Mouse (Mus musculus) liver, embryonic 14.5 days (tissue): Measurements from ENCODE around the gene Spock1. TPM values are rescaled to one million over a fixed set of nuclear protein-coding genes. Genes with fewer than 3 reads are reported as not detected.

Experiments used
- ATAC-seq: fragments of 200-750 bp; cut with Nextera tagmentation; 2 replicates; pipeline ENCODE4 v1.8.0; 2017; ENCODE audit warnings: moderate number of reproducible peaks, mild to moderate bottlenecking, moderate library complexity; ENCODE audit not compliant: insufficient read depth
- DNase-seq, 3 experiments: peaks; one replicate each; pipeline ENCODE4 v3.0.0-alpha.2; 2012 to 2013; ENCODE audit warnings: low read depth in 3 of 3, low spot score in 3 of 3
- H3K27ac ChIP-seq: fragments of 300-500 bp; sonication (generic); 2 replicates; pipeline ENCODE4 v1.5.1; 2014; ENCODE audit warnings: moderate library complexity, mild to moderate bottlenecking, control low read depth, inconsistent platforms
- H3K27me3 ChIP-seq: fragments of 300-500 bp; sonication (generic); 2 replicates; pipeline ENCODE4 v1.6.1; 2014; ENCODE audit warnings: mild to moderate bottlenecking, low read length, moderate library complexity; ENCODE audit not compliant: control insufficient read depth, insufficient read depth
- H3K36me3 ChIP-seq: fragments of 300-500 bp; sonication (generic); replicated peaks from 2 replicates; pipeline ENCODE4 v1.6.1; 2014; ENCODE audit warnings: low read depth; ENCODE audit not compliant: control insufficient read depth, insufficient read depth
- H3K4me1 ChIP-seq, 2 experiments: fragments of 200-500 bp in 1 of 2; fragments of 300-500 bp in 1 of 2; sonication (generic) in 1 of 2; replicated peaks; 2 replicates each; pipeline ENCODE4 v1.6.1; 2012 to 2014; ENCODE audit warnings: antibody characterized with exemption in 1 of 2, inconsistent platforms in 1 of 2, low read length in 1 of 2; ENCODE audit not compliant: control insufficient read depth in 2 of 2, insufficient read depth in 2 of 2
- H3K4me2 ChIP-seq: fragments of 300-500 bp; sonication (generic); 2 replicates; pipeline ENCODE4 v1.6.1; 2014; ENCODE audit warnings: low read depth, mild to moderate bottlenecking, control low read depth, moderate library complexity
- H3K4me3 ChIP-seq, 2 experiments: fragments of 200-500 bp in 1 of 2; fragments of 300-500 bp in 1 of 2; sonication (generic) in 1 of 2; 2 replicates each; pipeline ENCODE4 v1.5.1; 2012 to 2014; ENCODE audit warnings: low read depth in 2 of 2, low read length in 2 of 2, mild to moderate bottlenecking in 2 of 2, control low read depth in 1 of 2, inconsistent platforms in 1 of 2, moderate library complexity in 1 of 2; ENCODE audit not compliant: insufficient read depth in 1 of 2
- H3K9ac ChIP-seq: fragments of 300-500 bp; sonication (generic); replicated peaks from 2 replicates; pipeline ENCODE4 v1.6.1; 2014; ENCODE audit warnings: mild to moderate bottlenecking, control low read depth, moderate library complexity
- H3K9me3 ChIP-seq: fragments of 300-500 bp; sonication (generic); 2 replicates; pipeline ENCODE4 v1.6.1; 2016; ENCODE audit warnings: low read length, mixed read lengths; ENCODE audit not compliant: control insufficient read depth
- CTCF ChIP-seq: IDR thresholded peaks from 2 replicates; pipeline ENCODE4 v1.5.1; 2016; ENCODE audit warnings: antibody characterized with exemption, low read depth, control low read depth
- EP300 ChIP-seq: IDR thresholded peaks from 2 replicates; pipeline ENCODE4 v1.6.1; 2016; ENCODE audit warnings: antibody characterized with exemption, low read depth
- WGBS: fragments of 180-500 bp; shearing (Covaris S2); extraction: QIAGEN DNeasy Blood & Tissue Kit; methylation state at CpG from one replicate; pipeline ENCODE4 v1.1.7; 2014; ENCODE audit not compliant: insufficient replicate concordance; 5-methylcytosine and 5-hydroxymethylcytosine counted together
- polyA plus RNA-seq, 2 experiments: library from polyadenylated mRNA; depleted of rRNA in 1 of 2; stranded (reverse) in 1 of 2; unstranded in 1 of 2; fragments of >200 nt; fragmentation: Nextera tagmentation in 1 of 2; extraction: Ambion mirVana in 1 of 2; gene quantifications; 2 replicates each; pipeline versions ENCODE4 v1.2.1 to v1.2.3; 2012 to 2014

The Spock1 gene
- polyA plus RNA-seq, 2 experiments = 0.06 TPM; not detected in 1

GRCm38 (mm10) chr13:57433848-57434247 lies 474.3 kb downstream of the Spock1 start:
- no peaks in the 10 kb centered on the region for H3K9me3 ChIP-seq
- no peak overlapping the region for H3K9ac ChIP-seq
- no peak for DNase-seq
- no peaks in the 10 kb centered on the region for H3K27me3 ChIP-seq
- WGBS = 75% methylated on average over 4 of the region's 4 CpGs
- H3K36me3 ChIP-seq = no peaks in the 10 kb centered on the region
- TF ChIP-seq EP300 (no peak), CTCF (no peak)
- no peak for ATAC-seq
- no peak overlapping the region for H3K4me3 ChIP-seq
- H3K27ac ChIP-seq = no peak overlapping the region
- H3K4me1 ChIP-seq = no peaks in the 10 kb centered on the region
- no peak overlapping the region for H3K4me2 ChIP-seq

DNA sequence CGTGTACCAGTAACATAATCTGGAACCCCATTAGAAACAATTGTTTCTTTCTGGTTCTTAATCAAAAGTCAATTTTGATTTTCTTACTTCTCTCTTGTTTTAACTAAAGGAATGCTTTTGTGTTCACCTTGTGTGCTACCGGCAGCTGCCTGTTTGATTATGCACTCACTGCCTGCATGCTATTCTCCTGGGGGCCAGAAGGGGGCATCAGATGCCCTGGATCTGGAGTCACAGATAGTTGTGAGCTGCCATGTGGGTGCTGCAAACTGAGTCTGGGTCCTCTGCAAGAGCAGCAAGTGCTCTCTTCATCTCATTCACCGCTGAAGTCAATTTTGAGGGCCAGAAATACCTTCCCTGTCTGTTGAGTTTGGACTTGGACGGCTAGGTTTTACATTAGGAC lies 476.3 kb downstream of the Spock1 start:
- TF ChIP-seq CTCF (peak; percentile 42), EP300 (no peak)
- H3K4me2 ChIP-seq = no peak overlapping the region
- DNase-seq (no peak), ATAC-seq (no peak)
- no peak overlapping the region for H3K27ac ChIP-seq
- H3K36me3 ChIP-seq = no peaks in the 10 kb centered on the region
- 72% methylated on average over 4 of the region's 4 CpGs for WGBS
- H3K4me1 ChIP-seq = no peaks in the 10 kb centered on the region
- no peak overlapping the region for H3K9ac ChIP-seq
- H3K4me3 ChIP-seq = no peak overlapping the region
- H3K9me3 ChIP-seq = no peaks in the 10 kb centered on the region
- H3K27me3 ChIP-seq = no peaks in the 10 kb centered on the region

- DNase-seq (no peak), ATAC-seq (no peak)
- Histone ChIP-seq H3K4me1 (no peaks in the 10 kb centered on the region), H3K36me3 (no peaks in the 10 kb centered on the region), H3K9me3 (no peaks in the 10 kb centered on the region), H3K4me3 (no peak overlapping the region), H3K27me3 (no peaks in the 10 kb centered on the region), H3K9ac (no peak overlapping the region), H3K4me2 (no peak overlapping the region), H3K27ac (no peak overlapping the region)
- WGBS = 61% methylated on average over 14 of the region's 14 CpGs
- no peak for TF ChIP-seq CTCF
- no peak for TF ChIP-seq EP300
Measured at GRCm38 (mm10) chr13:57428840-57429239, 479.3 kb downstream of the Spock1 start.

DNA sequence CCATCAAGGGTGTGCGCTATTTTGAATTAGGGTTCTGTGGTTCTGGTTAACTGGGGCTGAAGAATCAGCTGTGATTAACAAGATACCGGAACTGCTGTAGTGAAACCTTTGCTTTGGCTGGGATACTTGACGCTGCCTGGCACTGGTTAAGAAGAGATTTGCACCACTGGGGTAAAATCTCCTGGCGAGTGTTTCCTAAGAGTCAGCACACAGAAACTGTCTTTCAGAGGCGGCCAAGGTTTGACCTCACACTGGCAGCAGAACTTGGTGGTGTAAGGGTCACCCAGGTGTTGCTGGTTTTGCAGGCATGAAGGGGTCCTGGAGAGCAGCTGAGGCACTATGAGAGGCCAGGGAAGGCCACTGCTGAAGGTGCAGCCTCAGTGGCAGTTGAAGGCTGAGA lies 489.4 kb downstream of the Spock1 start:
- Histone ChIP-seq H3K9me3 (no peaks in the 10 kb centered on the region), H3K27me3 (no peaks in the 10 kb centered on the region), H3K4me1 (no peaks in the 10 kb centered on the region), H3K27ac (no peak overlapping the region), H3K9ac (no peak overlapping the region), H3K36me3 (no peaks in the 10 kb centered on the region), H3K4me3 (no peak overlapping the region), H3K4me2 (no peak overlapping the region)
- TF ChIP-seq CTCF (no peak), EP300 (no peak)
- DNase-seq = no peak
- ATAC-seq = no peak
- 66% methylated on average over 5 of the region's 5 CpGs for WGBS

DNA sequence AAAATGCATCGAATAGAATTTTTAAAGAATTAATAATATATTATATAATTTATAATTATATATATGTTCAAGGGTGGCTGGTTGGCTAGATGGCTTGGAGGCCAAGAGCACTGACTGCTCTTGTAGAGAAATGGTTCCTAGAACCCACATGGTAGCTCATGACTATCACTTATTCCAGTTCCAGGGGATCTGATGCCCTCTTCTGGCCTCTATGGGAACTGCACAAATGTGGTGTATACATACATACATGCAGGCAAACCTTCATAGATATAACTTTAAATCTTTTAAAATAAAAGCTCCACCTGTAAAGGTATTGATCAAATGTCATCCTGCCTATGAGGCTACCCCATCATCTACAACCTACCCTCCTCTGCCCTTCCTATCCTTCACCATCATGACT lies 493.4 kb downstream of the Spock1 start:
- no peaks in the 10 kb centered on the region for H3K4me1 ChIP-seq
- WGBS = 67% methylated on average over 1 of the region's 1 CpGs
- DNase-seq = no peak
- H3K4me3 ChIP-seq = no peak overlapping the region
- no peaks in the 10 kb centered on the region for H3K9me3 ChIP-seq
- no peaks in the 10 kb centered on the region for H3K36me3 ChIP-seq
- TF ChIP-seq EP300 = no peak
- no peak for TF ChIP-seq CTCF
- no peak for ATAC-seq
- no peak overlapping the region for H3K4me2 ChIP-seq
- H3K27ac ChIP-seq = no peak overlapping the region
- no peaks in the 10 kb centered on the region for H3K27me3 ChIP-seq
- no peak overlapping the region for H3K9ac ChIP-seq
